Mouse (Mus musculus) neural tube, embryonic 10.5 days (tissue): ENCODE data around the gene Rasgef1b.
"Not testable (repeated sequence)": the region's sequence is repeated elsewhere in the genome, so short reads cannot be mapped to it uniquely, and the experiment has no call there.

Source experiments
- DNase-seq: peaks from one replicate; pipeline ENCODE4 v3.0.0-alpha.2; 2017; ENCODE audit warnings: low spot score; ENCODE audit errors: extremely low spot score

Rasgef1b gene

GRCm38 (mm10) chr5:99230476-99230875 is 498.4 kb downstream of the Rasgef1b start:
- no peak for DNase-seq

GRCm38 (mm10) chr5:99227361-99227760 is 501.5 kb downstream of the Rasgef1b start:
- DNase-seq, result no peak

- DNase-seq, result no peak
These were observed 504.3 kb downstream of the Rasgef1b start for GRCm38 (mm10) chr5:99224571-99225011.

GRCm38 (mm10) chr5:99223869-99224498 is 504.9 kb downstream of the Rasgef1b start:
- no peak for DNase-seq

GRCm38 (mm10) chr5:99218385-99218784 is 510.5 kb downstream of the Rasgef1b start:
- no peak for DNase-seq

GRCm38 (mm10) chr5:99216588-99217152 is 512.2 kb downstream of the Rasgef1b start:
- not testable (repeated sequence) for DNase-seq

GRCm38 (mm10) chr5:99215207-99216157 is 513.4 kb downstream of the Rasgef1b start:
- DNase-seq, result no peak

- DNase-seq, result no peak
These were observed 514.5 kb downstream of the Rasgef1b start for GRCm38 (mm10) chr5:99214400-99214799.

GRCm38 (mm10) chr5:99213211-99213610 is 515.7 kb downstream of the Rasgef1b start:
- DNase-seq, result no peak

GRCm38 (mm10) chr5:99203475-99203874 is 525.4 kb downstream of the Rasgef1b start:
- no peak for DNase-seq

- peak; percentile 51 for DNase-seq
These were observed 526.6 kb downstream of the Rasgef1b start for GRCm38 (mm10) chr5:99202074-99202837.

- DNase-seq, result no peak
These were observed 533.4 kb downstream of the Rasgef1b start for GRCm38 (mm10) chr5:99195436-99195835.

GRCm38 (mm10) chr5:99190941-99191800 is 537.7 kb downstream of the Rasgef1b start:
- peak; percentile 29 for DNase-seq

- DNase-seq, result no peak
These were observed 545.2 kb downstream of the Rasgef1b start for GRCm38 (mm10) chr5:99183637-99184036.

- DNase-seq, result no peak
These were observed 554.1 kb downstream of the Rasgef1b start for GRCm38 (mm10) chr5:99174608-99175385.

GRCm38 (mm10) chr5:99169836-99170235 is 559.0 kb downstream of the Rasgef1b start:
- no peak for DNase-seq

- DNase-seq, result no peak
These were observed 561.1 kb downstream of the Rasgef1b start for GRCm38 (mm10) chr5:99167767-99168166.
